Mouse (Mus musculus): Measurements from ENCODE around the gene Ttf1.
"Not testable (repeated sequence)": the region's sequence is repeated elsewhere in the genome, so short reads cannot be mapped to it uniquely, and the experiment has no call there.

The Ttf1 gene

DNA sequence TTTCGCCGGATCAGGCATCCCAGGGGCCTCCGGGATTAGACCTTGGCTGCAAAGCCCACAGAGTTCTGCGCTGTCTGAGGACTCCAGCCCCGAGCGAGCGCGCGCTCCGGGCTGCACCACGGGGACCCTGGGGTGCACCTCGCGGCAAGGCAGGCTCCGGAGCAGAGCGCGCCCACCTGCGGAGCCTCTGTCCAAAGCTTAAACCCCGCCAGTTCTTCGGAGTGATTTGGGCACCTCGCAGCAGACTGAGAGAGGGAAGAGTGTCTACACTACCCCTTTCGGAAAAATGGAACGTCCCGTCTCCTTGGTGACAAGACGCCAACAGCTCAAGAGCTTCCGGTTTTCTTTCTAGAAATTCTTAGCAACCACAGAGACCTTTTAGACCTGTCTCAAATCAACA, 5.1 kb upstream of the Ttf1 start, which contains the start of gene Cfap77:
Gene Cfap77 (minus strand): TSS at position 76 of the 400 bp plus-strand sequence.
- DNase-seq (ENCODE audit: low spot score) = peak; percentile 31

GRCm38 (mm10) chr2:29065796-29066195, 5.7 kb downstream of the Ttf1 start:
- DNase-seq (ENCODE audit: low spot score) = no peak

GRCm38 (mm10) chr2:29066410-29066809, 6.3 kb downstream of the Ttf1 start:
- DNase-seq (ENCODE audit: low spot score) = no peak

- DNase-seq (ENCODE audit: low spot score) = no peak
Measured at GRCm38 (mm10) chr2:29074676-29075075, 14.6 kb downstream of the Ttf1 start.

GRCm38 (mm10) chr2:29075331-29076070, 15.4 kb downstream of the Ttf1 start:
- no peak for DNase-seq (ENCODE audit: low spot score)

GRCm38 (mm10) chr2:29076226-29076625, 16.2 kb downstream of the Ttf1 start:
- DNase-seq (ENCODE audit: low spot score) = no peak

- no peak for DNase-seq (ENCODE audit: low spot score)
Measured at GRCm38 (mm10) chr2:29081965-29082364, 21.9 kb downstream of the Ttf1 start.

DNA sequence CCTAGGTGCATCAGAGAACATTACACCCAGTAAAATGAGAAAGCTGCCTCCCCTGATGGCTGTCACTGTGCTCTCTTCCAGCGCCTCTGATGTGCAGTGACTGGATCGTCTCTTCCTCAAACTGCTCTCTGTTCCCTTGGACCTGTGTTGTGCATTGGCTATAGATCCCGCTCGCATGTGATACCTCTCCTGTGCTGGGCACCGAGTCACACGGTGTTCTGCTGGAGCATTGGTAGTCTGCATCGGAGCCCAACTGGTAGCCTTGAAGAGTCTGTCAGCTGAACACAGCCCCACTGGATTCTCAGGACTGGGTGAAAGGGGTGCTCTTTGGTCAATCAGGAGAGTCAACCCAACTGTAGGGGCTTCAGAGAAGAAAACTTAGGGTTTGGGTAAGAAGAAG, 26.0 kb downstream of the Ttf1 start:
- no peak for DNase-seq (ENCODE audit: low spot score)

GRCm38 (mm10) chr2:29089276-29089675, 29.2 kb downstream of the Ttf1 start:
- DNase-seq (ENCODE audit: low spot score) = not testable (repeated sequence)

DNA sequence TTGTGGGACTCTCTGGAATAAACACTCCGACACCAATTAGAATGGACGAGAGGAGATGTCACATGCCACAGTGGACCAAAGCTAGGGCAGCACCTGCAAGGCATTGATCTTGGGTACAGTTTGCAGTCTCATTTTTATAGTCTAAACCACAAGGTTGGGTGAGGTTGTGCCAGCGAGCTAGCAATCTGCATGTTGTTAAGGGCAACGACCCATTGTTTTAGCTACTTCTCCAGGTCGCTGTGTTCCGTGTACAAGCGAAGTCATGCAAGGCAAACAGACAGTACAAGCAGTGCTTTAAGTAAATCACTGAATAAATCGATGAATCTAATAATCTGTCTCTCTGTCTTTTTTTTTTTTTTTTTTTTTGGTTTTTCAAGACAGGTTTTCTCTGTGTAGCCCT, 35.6 kb downstream of the Ttf1 start:
- no peak for DNase-seq (ENCODE audit: low spot score)

DNA sequence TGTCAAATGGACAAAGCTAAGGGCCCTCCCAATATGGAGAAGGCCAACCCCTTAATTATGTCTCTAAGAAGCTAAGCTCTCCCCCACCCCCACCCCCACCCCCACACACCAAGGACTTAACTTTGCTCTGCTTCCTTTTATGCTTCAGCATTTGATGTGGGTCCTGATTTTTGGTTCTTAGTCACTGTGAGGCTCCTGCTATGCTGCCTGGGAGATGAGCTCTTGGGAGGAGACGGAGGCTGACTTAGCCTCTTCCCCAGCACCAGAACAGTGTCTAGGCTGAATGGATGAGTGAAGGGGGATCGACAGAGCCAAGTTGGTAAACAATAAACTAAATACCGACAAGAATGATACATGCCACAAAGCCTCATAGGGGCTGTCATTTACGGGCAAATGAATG, 36.7 kb downstream of the Ttf1 start:
- no peak for DNase-seq (ENCODE audit: low spot score)

DNA sequence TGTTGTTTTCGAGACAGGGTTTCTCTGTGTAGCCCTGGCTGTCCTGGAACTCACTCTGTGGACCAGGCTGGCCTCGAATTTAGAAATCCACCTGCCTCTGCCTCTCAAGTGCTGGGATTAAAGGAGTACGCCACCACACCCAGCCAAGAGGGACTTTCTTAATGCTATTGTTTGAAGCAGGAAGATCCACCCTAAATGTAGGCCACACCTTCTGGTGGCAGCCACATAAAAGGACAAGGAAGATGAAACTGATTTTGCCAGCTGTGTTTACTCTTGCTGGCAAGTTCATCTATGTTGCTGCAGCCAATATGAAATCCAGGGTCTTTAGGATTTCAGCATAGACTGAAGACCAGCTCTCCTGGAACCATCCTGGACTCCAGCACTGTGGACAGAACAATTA, 37.4 kb downstream of the Ttf1 start:
- no peak for DNase-seq (ENCODE audit: low spot score)

- not testable (repeated sequence) for DNase-seq (ENCODE audit: low spot score)
Measured at GRCm38 (mm10) chr2:29097955-29098354, 37.9 kb downstream of the Ttf1 start.

DNA sequence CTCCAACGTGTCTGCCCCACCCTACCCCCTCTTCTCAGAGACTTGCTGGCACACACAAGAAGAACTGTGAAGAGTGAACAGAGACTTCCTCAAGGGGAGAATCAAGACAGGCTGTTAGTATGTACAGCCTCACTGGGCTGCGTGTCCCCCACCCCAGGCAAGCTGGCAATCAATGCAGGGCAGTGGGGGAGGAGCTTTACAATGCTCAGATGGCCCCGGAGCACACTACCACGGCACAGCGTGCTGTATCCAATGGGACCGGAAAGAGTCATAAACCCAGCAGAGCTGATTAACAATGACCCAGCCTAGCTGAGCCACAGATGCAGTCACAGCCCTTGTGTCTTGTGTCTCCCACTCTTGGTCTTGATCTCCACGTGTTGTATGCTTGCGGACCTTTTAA, 38.7 kb downstream of the Ttf1 start:
- DNase-seq (ENCODE audit: low spot score) = no peak

GRCm38 (mm10) chr2:29099646-29100045, 39.6 kb downstream of the Ttf1 start:
- DNase-seq (ENCODE audit: low spot score) = no peak

- no peak for DNase-seq (ENCODE audit: low spot score)
Measured at GRCm38 (mm10) chr2:29100822-29101534, 40.9 kb downstream of the Ttf1 start.

- DNase-seq (ENCODE audit: low spot score) = not testable (repeated sequence)
Measured at GRCm38 (mm10) chr2:29102416-29103377, 42.6 kb downstream of the Ttf1 start.

GRCm38 (mm10) chr2:29120969-29121368, 60.9 kb downstream of the Ttf1 start:
- no peak for DNase-seq (ENCODE audit: low spot score)

DNA sequence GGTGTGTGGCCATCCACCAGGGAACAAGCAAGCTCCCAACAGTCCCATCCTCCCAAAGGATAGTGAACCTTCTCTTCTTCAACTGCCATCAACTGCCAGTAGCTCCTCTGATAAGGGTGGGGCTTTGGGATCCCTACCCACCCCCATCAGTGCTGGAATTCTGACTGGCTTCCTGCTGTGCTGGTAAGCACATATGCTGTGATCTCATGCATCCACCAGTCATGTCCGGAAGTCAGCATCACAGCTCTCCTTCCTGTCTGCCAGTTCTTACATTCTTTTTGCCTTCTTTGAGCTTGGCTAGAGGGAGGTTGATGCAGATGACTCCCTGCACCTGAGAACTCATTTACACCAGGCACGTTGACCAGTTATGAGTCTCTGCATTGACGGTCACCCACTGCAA, 62.4 kb downstream of the Ttf1 start:
- DNase-seq (ENCODE audit: low spot score) = no peak

- DNase-seq (ENCODE audit: low spot score) = no peak
Measured at GRCm38 (mm10) chr2:29123907-29124569, 64.0 kb downstream of the Ttf1 start, which contains the start of gene Setx. Gene Setx (plus strand): TSS chr2:29124181.

GRCm38 (mm10) chr2:29124571-29124935, 64.5 kb downstream of the Ttf1 start:
- no peak for DNase-seq (ENCODE audit: low spot score)
